Mouse (Mus musculus) hindbrain, embryonic 15.5 days (tissue): ENCODE measurements around the gene Rab22a. TPM values are rescaled to one million over a fixed set of nuclear protein-coding genes. Genes with fewer than 3 reads are reported as not detected.
A peak's percentile ranks its signal among the peaks of the same experiment; 100 is the strongest.

ENCODE experiments used
- ATAC-seq: fragments of 200-750 bp; cut with Nextera tagmentation; 2 replicates; pipeline ENCODE4 v1.8.0; 2017; ENCODE audit warnings: low read depth, moderate number of reproducible peaks, moderate TSS enrichment; ENCODE audit not compliant: low FRiP score
- H3K27ac ChIP-seq: fragments of 300-500 bp; sonication (generic); replicated peaks from 2 replicates; pipeline ENCODE4 v1.5.1; 2015; ENCODE audit warnings: mild to moderate bottlenecking, inconsistent platforms
- H3K27me3 ChIP-seq: fragments of 300-500 bp; sonication (generic); 2 replicates; pipeline ENCODE4 v1.6.1; 2015; ENCODE audit warnings: control low read depth, inconsistent platforms
- H3K36me3 ChIP-seq: fragments of 300-500 bp; sonication (generic); 2 replicates; pipeline ENCODE4 v1.6.1; 2015; ENCODE audit warnings: control low read depth, inconsistent platforms
- H3K4me1 ChIP-seq: fragments of 300-500 bp; sonication (generic); replicated peaks from 2 replicates; pipeline ENCODE4 v1.6.1; 2015; ENCODE audit warnings: control low read depth, inconsistent platforms
- H3K4me2 ChIP-seq: fragments of 300-500 bp; sonication (generic); 2 replicates; pipeline ENCODE4 v1.6.1; 2015; ENCODE audit warnings: moderate library complexity, mild to moderate bottlenecking, inconsistent platforms
- H3K4me3 ChIP-seq: fragments of 300-500 bp; sonication (generic); 2 replicates; pipeline ENCODE4 v1.5.1; 2015; ENCODE audit warnings: mild to moderate bottlenecking, inconsistent platforms
- H3K9ac ChIP-seq: fragments of 300-500 bp; sonication (generic); 2 replicates; pipeline ENCODE4 v1.6.1; 2015; ENCODE audit warnings: inconsistent platforms
- H3K9me3 ChIP-seq: fragments of 300-500 bp; sonication (generic); 2 replicates; pipeline ENCODE4 v1.6.1; 2016; ENCODE audit warnings: control low read depth, inconsistent platforms
- WGBS: fragments of 180-500 bp; shearing (Covaris S2); methylation state at CpG from one replicate; pipeline ENCODE4 v1.1.7; 2015; 5-methylcytosine and 5-hydroxymethylcytosine counted together
- polyA plus RNA-seq: library from polyadenylated mRNA; unstranded; fragments of >200 nt; fragmentation: Nextera tagmentation; extraction: Ambion mirVana; gene quantifications from 2 replicates; pipeline ENCODE4 v1.2.1, GENCODE M21; 2015

The Rab22a gene
- polyA plus RNA-seq, 1 experiment from 2014 or later, result 31.0 TPM

DNA sequence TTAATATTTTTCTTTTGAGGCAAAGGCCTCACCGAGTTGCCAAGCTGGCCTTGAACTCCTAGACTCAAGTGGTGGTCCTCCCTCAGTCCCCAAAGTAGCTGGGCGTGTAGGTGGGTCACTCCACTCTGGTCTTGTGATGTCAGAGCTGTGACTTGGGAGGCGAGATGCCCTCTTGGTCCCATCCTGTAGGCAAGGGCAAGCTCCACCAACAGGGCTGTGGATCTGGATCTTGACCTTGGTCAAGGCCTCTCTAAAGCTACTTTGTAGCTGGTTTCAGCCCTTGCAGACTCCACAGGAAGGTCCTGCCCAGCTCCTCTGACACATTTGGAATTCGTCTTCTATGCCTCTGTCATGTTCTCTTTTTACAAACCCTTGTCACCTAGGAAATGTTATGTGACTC, 66.3 kb downstream of the Rab22a start:
- no peak for ATAC-seq
- Histone ChIP-seq H3K9me3 (no peaks in the 10 kb centered on the region), H3K4me2 (no peak overlapping the region), H3K36me3 (no peaks in the 10 kb centered on the region), H3K27me3 (no peaks in the 10 kb centered on the region), H3K9ac (no peak overlapping the region), H3K4me3 (no peak overlapping the region), H3K4me1 (peaks cover 6% of the 10 kb centered on the region; the same call in 1 of the 2 replicates), H3K27ac (no peak overlapping the region)
- 83% methylated on average over 4 of the region's 4 CpGs for WGBS

DNA sequence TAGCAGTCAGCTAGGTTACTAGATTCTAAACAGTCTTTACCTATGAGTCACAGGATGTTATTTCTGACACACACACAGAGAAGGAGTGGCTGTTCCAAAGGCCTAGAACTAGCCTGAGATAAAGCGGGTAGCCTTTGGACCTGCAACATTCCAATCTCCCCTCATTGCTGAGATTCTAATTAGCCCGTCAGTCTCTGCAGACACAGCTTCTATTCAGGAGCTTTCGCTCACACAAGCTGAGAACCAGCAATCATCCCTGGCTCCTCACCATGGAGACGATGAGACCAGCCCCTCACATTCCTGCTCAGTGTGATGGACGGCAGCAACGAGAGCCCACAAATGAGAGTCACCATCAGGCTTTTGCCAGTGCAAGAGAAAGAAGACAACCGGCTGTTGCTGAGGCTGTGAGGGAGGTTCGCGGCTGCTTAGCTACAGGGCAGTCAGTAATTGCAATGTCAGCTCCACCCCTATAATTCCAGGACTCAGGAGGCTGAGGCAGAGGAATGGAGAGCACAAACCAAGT, 70.9 kb downstream of the Rab22a start:
- no peak overlapping the region for H3K27ac ChIP-seq
- peak; percentile 81 for ATAC-seq
- 6% methylated on average over 9 of the region's 9 CpGs for WGBS

DNA sequence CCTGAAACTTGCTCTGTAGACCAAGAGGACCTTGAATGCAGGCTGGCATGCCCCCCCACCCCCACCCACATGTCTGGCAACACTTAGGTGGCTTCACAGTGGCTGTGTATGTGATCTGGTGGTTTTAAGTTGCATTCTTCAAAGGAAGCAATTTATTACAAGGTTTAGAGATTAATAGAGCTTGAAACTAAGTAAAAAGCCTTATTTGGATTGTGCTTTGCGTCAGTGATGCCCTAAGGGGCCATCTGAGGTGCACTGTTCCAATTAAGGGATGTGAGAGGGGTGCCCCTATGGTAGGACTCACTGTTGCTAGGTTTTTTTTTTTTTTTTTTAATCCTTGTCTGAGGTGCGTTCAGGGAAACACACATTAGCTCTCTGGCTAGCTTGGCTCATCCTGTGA, 74.9 kb downstream of the Rab22a start:
- H3K27me3 ChIP-seq, result no peaks in the 10 kb centered on the region
- peaks cover 23% of the 10 kb centered on the region for H3K4me1 ChIP-seq
- H3K4me2 ChIP-seq, result no peak overlapping the region
- no peak overlapping the region for H3K27ac ChIP-seq
- no peak overlapping the region for H3K4me3 ChIP-seq
- peaks cover 3% of the 10 kb centered on the region; the same call in 1 of the 2 replicates for H3K36me3 ChIP-seq
- 60% methylated on average over 2 of the region's 2 CpGs for WGBS
- ATAC-seq, result no peak
- H3K9ac ChIP-seq, result no peak overlapping the region
- H3K9me3 ChIP-seq, result no peaks in the 10 kb centered on the region

More for the DNA sequence above, 70.9 kb downstream of the Rab22a start:
- Histone ChIP-seq H3K36me3 (no peaks in the 10 kb centered on the region), H3K4me3 (no peak overlapping the region), H3K4me1 (0 out of 2 replicates have a peak, but pooled peaks cover 7% of the 10 kb centered on the region), H3K27me3 (no peaks in the 10 kb centered on the region), H3K4me2 (no peak overlapping the region), H3K9me3 (no peaks in the 10 kb centered on the region), H3K9ac (no peak overlapping the region)

DNA sequence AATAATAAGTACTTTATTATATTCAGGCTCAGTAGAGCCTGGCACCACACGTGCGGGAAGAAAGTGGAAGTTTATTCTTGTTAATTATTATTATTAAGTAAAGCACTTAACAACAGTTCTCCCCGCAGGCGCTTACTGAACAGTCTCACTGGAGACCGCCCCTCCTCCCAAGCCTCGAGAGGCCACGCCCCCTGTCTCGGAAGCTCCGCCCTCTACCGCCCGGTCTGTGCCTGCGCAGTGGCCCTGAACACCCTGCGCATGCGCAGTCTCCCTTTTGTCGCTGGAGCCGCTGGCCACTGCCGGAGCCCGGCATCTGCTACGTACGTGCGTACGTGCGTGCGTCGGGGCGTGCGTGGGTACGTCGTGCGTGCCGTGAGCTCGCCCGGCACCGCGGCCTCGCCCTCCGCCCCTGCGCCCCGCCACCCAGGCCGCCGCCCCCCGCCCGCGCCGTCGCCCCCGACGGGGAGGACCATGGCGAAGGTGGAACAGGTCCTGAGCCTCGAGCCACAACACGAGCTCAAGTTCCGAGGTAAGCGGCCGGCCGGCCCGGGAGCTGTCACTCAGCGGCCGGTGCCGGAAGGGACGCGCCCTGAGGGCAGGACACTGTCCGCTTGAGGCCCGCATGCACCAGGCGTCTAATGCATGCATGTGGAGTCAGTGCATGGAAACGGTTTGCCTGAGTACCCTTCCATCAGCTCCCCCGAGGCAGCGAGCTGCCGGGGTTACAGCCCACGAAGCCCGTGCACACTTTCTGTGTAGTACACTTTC, 77.8 kb downstream of the Rab22a start, which contains the start of gene Vapb:
Gene Vapb, plus strand, starts transcription at position 290 of the 768 bp plus-strand sequence.
- H3K36me3 ChIP-seq, result peaks cover 3% of the 10 kb centered on the region; the same call in 1 of the 2 replicates
- WGBS, result under 1% methylated on average over 64 of the region's 70 CpGs

DNA sequence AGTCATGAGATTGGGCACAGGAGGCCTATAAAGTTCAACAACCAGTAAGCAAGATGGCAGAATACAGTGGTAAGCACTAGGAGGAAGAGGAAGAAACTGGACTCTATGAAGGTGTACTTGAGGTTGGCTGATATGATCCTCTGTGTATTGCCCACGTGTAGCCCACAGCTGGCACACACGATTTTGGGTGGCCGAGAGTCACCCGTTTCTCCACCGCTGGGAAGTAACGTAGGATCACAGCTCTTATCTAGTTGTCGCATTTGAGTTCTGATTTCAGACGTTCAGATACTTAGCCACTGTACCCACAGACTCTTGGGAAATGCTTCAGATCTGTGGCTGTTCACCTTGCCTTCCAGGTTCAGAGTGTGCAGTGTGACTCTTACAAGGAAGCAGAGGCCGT, 78.7 kb downstream of the Rab22a start:
- Histone ChIP-seq H3K36me3 (peaks cover 3% of the 10 kb centered on the region; the same call in 1 of the 2 replicates), H3K27me3 (no peaks in the 10 kb centered on the region), H3K27ac (no peak overlapping the region), H3K9ac (peak overlapping the region; percentile 77), H3K4me1 (peaks cover 37% of the 10 kb centered on the region), H3K4me2 (peak overlapping the region; percentile 61), H3K4me3 (peak overlapping the region; percentile 74), H3K9me3 (no peaks in the 10 kb centered on the region)
- WGBS, result 85% methylated on average over 9 of the region's 9 CpGs
- ATAC-seq, result no peak

More for the DNA sequence above, 77.8 kb downstream of the Rab22a start, which contains the start of gene Vapb:
- no peaks in the 10 kb centered on the region for H3K9me3 ChIP-seq
- peak within 1 kb of the TSS; percentile 74 for H3K4me3 ChIP-seq
- peak within 1 kb of the TSS; percentile 80 for H3K27ac ChIP-seq
- ATAC-seq, result peak; percentile 96
- no peaks in the 10 kb centered on the region for H3K27me3 ChIP-seq
- H3K9ac ChIP-seq, result peak within 1 kb of the TSS; percentile 77
- peak within 1 kb of the TSS; percentile 61 for H3K4me2 ChIP-seq
- H3K4me1 ChIP-seq, result peaks cover 29% of the 10 kb centered on the region

DNA sequence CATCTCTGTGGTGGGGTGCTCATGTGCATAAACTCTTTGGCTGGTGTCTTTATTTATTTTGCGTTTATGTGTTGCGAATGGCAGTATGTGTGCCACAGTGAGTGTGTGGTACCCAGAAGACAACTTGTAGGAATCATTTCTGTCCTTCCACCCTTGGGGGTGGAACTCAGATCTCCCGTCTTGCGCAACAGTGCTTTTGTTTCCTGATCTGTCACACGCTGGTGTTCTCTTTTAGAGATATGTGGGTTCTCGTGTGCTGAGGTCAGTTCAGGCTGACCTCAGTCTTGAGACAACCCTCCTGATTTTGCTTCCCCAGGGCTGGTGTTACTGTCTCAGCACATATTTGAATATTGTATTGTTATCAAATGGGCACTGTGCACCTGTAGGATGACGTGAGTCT, 79.5 kb downstream of the Rab22a start:
- Histone ChIP-seq H3K36me3 (peaks cover 3% of the 10 kb centered on the region; the same call in 1 of the 2 replicates), H3K4me1 (peaks cover 37% of the 10 kb centered on the region), H3K27me3 (no peaks in the 10 kb centered on the region), H3K9ac (no peak overlapping the region), H3K4me2 (no peak overlapping the region), H3K9me3 (no peaks in the 10 kb centered on the region), H3K4me3 (no peak overlapping the region), H3K27ac (no peak overlapping the region)
- WGBS, result 92% methylated on average over 7 of the region's 7 CpGs
- no peak for ATAC-seq

DNA sequence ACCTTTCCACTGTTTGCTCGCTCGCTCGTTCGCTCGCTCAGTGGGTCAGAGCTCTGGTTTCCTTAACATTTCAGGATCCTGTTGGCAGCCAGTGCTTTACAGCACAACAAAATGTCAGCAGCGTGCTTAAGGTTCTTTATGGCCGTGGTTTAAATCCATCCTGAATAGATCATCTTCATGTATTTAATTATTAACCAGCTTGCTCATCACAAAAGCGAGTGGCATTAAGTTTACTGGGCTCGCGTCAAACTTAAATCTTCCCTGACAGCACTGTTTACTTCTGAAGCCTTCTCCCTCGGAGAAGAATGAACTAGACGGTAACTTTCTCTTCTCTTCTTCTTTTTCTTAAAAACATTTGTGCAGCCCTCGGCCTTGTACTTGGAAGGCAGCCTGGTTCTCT, 82.5 kb downstream of the Rab22a start:
- H3K4me1 ChIP-seq, result peaks cover 37% of the 10 kb centered on the region
- H3K27ac ChIP-seq, result no peak overlapping the region
- peak overlapping the region; percentile 2; the same call in 1 of the 2 replicates for H3K4me2 ChIP-seq
- H3K4me3 ChIP-seq, result no peak overlapping the region
- WGBS, result 62% methylated on average over 13 of the region's 13 CpGs
- no peaks in the 10 kb centered on the region for H3K27me3 ChIP-seq
- peaks cover 8% of the 10 kb centered on the region; the same call in 1 of the 2 replicates for H3K36me3 ChIP-seq
- ATAC-seq, result no peak
- H3K9ac ChIP-seq, result no peak overlapping the region
- H3K9me3 ChIP-seq, result no peaks in the 10 kb centered on the region

DNA sequence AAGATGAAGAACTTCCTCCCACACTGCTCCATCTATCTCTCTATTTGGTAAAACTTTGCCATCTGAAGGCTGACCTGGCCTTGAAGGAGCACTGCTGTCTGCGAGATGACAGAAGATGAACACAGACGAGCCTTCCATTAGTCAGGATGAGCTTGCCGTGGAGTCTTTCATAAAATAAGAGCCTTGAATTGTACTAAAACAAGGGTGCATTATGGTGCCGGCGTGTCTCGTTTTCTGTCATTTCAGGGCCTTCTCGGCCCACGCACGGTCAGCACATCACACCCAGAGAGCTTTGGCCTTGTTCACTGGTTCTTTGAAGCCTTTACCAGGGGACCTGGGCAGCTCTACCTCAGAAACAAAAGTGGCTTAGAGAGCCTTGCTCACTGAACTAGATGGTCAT, 83.2 kb downstream of the Rab22a start:
- Histone ChIP-seq H3K9ac (no peak overlapping the region), H3K27ac (no peak overlapping the region), H3K27me3 (no peaks in the 10 kb centered on the region), H3K4me3 (no peak overlapping the region), H3K36me3 (peaks cover 8% of the 10 kb centered on the region; the same call in 1 of the 2 replicates), H3K9me3 (no peaks in the 10 kb centered on the region), H3K4me1 (peaks cover 37% of the 10 kb centered on the region), H3K4me2 (no peak overlapping the region)
- no peak for ATAC-seq
- 76% methylated on average over 9 of the region's 9 CpGs for WGBS

DNA sequence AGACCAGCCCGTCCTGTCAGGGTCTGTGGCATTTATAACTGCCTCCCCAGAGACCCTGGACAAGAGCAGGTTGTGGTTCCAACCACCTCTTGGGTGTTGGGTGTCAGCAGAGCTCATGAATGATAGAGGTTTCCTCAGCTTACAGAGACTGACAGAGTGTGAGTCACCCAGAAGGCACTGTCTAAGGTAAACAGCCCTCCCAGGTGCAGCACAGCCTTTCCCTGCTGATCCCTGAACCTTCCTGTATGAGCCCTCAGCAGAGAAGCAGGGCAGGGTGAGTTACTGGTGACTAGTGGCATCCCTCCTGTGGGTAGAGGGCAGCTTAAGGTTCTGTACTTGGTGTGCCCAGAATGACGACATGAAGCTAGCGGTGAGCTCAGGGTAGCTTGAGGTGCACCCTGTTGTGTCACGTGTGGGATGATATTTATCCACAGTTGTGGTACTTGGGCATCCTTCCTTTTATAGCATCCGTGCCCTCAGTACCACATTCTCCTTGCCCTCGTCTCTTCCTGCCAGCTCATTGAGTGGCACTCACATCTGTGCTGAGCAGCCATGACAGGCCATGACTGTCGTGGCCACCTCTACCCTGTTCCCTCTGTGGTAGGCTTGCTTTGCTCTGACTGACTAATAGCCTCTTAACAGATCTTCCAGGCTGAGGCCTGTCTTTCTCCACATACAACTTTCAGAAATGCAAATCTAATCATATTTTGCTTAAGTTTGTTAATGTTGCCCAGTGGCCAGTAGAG, 84.7 kb downstream of the Rab22a start:
- H3K36me3 ChIP-seq, result 0 out of 2 replicates have a peak, but pooled peaks cover 5% of the 10 kb centered on the region
- no peak overlapping the region for H3K4me2 ChIP-seq
- 90% methylated on average over 7 of the region's 7 CpGs for WGBS
- H3K4me3 ChIP-seq, result no peak overlapping the region
- H3K27me3 ChIP-seq, result no peaks in the 10 kb centered on the region
- H3K4me1 ChIP-seq, result peaks cover 27% of the 10 kb centered on the region
- H3K9ac ChIP-seq, result no peak overlapping the region
- H3K27ac ChIP-seq, result no peak overlapping the region
- no peaks in the 10 kb centered on the region for H3K9me3 ChIP-seq
- ATAC-seq, result no peak

DNA sequence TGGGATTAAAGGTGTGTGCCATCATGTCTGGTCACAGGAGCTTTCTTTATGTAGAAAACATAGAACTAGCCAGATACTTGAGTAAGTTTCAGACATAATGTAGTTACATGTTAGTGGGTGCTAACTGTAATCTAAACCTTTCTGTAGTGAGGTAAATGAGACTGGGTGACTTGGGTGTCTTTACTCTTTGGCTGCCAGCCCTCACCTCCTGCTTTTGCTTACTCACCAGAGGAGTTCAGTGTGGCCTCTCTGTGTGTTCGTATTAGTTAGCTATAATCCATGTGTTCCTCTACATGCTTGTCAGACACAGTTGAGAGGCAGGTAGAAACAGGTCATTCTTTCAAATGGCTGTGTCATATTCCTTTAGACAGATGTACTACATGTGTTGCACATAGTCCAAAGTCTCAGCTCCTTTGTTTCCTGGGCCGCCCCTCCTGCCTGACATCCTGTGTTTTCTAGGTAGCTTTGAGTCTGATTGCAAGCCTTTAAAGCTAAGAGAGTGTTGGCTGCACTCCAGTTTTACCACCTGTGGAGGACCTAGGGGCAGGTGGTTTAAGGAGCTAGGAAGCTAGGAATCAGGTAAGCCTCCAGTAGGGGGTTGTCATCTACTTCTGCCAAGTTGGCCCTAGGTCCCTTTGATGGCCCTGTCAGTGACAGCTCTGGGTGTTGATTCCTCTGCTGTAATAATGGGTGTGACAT, 89.5 kb downstream of the Rab22a start:
- Histone ChIP-seq H3K36me3 (0 out of 2 replicates have a peak, but pooled peaks cover 5% of the 10 kb centered on the region), H3K9me3 (no peaks in the 10 kb centered on the region), H3K27ac (no peak overlapping the region), H3K4me3 (no peak overlapping the region), H3K27me3 (no peaks in the 10 kb centered on the region), H3K9ac (no peak overlapping the region), H3K4me2 (no peak overlapping the region), H3K4me1 (peaks cover 6% of the 10 kb centered on the region; the same call in 1 of the 2 replicates)
- 92% methylated on average over 2 of the region's 2 CpGs for WGBS
- 0 out of 2 replicates have a peak, but pooled peaks have one; percentile 34 for ATAC-seq

DNA sequence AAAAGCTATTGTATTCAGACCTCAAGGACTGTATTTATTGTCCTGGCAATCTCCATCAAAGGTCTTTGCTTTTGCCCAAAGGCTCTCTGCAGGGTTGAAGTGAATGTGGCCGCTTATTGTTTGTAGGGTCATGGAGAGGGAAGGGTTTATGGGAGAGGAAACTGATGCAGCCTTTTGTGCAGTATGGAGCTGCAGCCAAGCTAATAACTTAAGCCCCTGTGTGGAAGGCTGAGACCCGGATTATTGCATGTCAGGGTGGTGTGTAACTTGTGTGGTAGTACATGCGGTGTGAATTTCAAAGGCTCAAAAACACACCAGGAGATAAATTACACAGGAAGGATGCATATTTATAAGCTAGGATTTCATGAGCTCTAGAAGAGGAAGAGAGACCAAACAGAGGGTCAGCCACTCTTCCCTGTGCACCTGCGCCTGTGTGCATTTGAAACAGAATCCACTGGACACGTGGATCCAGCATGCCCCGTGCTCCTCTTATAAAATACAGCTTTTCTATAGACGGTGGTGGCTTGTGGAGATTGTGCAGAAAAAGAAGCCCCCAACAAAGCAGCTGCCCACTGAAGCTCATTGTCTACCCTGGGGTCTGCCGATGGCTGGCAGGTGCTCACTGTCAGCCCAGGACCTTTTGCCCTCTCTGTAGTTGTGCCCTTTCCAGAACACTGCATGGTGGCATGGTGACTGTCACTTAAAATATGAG, 96.0 kb downstream of the Rab22a start:
- Histone ChIP-seq H3K9ac (no peak overlapping the region), H3K36me3 (no peaks in the 10 kb centered on the region), H3K9me3 (no peaks in the 10 kb centered on the region), H3K4me2 (no peak overlapping the region), H3K27ac (no peak overlapping the region; the same call in none of the 2 replicates), H3K27me3 (no peaks in the 10 kb centered on the region), H3K4me3 (no peak overlapping the region), H3K4me1 (peaks cover 32% of the 10 kb centered on the region)
- no peak for ATAC-seq
- WGBS, result 19% methylated on average over 8 of the region's 8 CpGs
